Mouse (Mus musculus): ENCODE data around the gene Hs6st3.
"Not testable (repeated sequence)": the region's sequence is repeated elsewhere in the genome, so short reads cannot be mapped to it uniquely, and the experiment has no call there.

Hs6st3 gene

GRCm38 (mm10) chr14:119248001-119248607, 110.0 kb downstream of the Hs6st3 start:
- peak in 1 of 2 experiments; percentile 7 for DNase-seq (ENCODE audit: low spot score in 2 of 2)

- no peak for DNase-seq (ENCODE audit: low spot score in 2 of 2)
Observed at GRCm38 (mm10) chr14:119250353-119250752, 112.2 kb downstream of the Hs6st3 start.

GRCm38 (mm10) chr14:119255396-119255795, 117.3 kb downstream of the Hs6st3 start:
- DNase-seq (ENCODE audit: low spot score in 2 of 2), result no peak

GRCm38 (mm10) chr14:119257072-119257471, 118.9 kb downstream of the Hs6st3 start:
- DNase-seq (ENCODE audit: low spot score in 2 of 2), result no peak

GRCm38 (mm10) chr14:119260176-119260962, 122.2 kb downstream of the Hs6st3 start:
- no peak for DNase-seq (ENCODE audit: low spot score in 2 of 2)

GRCm38 (mm10) chr14:119266334-119266733, 128.2 kb downstream of the Hs6st3 start:
- DNase-seq (ENCODE audit: low spot score in 2 of 2), result no peak

- no peak for DNase-seq (ENCODE audit: low spot score in 2 of 2)
Observed at GRCm38 (mm10) chr14:119273088-119273487, 134.9 kb downstream of the Hs6st3 start.

GRCm38 (mm10) chr14:119278156-119278555, 140.0 kb downstream of the Hs6st3 start:
- DNase-seq (ENCODE audit: low spot score in 2 of 2), result not testable (repeated sequence)

- DNase-seq (ENCODE audit: low spot score in 2 of 2), result no peak
Observed at GRCm38 (mm10) chr14:119283951-119284350, 145.8 kb downstream of the Hs6st3 start.

- no peak for DNase-seq (ENCODE audit: low spot score in 2 of 2)
Observed at GRCm38 (mm10) chr14:119289668-119290067, 151.5 kb downstream of the Hs6st3 start.

- no peak for DNase-seq (ENCODE audit: low spot score in 2 of 2)
Observed at GRCm38 (mm10) chr14:119294071-119294470, 155.9 kb downstream of the Hs6st3 start.

GRCm38 (mm10) chr14:119306461-119306860, 168.3 kb downstream of the Hs6st3 start:
- no peak for DNase-seq (ENCODE audit: low spot score in 2 of 2)

- DNase-seq (ENCODE audit: low spot score in 2 of 2), result no peak
Observed at GRCm38 (mm10) chr14:119318379-119318778, 180.2 kb downstream of the Hs6st3 start.

- DNase-seq (ENCODE audit: low spot score in 2 of 2), result no peak
Observed at GRCm38 (mm10) chr14:119347236-119347635, 209.1 kb downstream of the Hs6st3 start.

GRCm38 (mm10) chr14:119361414-119361813, 223.3 kb downstream of the Hs6st3 start:
- no peak for DNase-seq (ENCODE audit: low spot score in 2 of 2)

- no peak for DNase-seq (ENCODE audit: low spot score in 2 of 2)
Observed at GRCm38 (mm10) chr14:119367866-119368425, 229.8 kb downstream of the Hs6st3 start.

GRCm38 (mm10) chr14:119369274-119369673, 231.1 kb downstream of the Hs6st3 start:
- DNase-seq (ENCODE audit: low spot score in 2 of 2), result no peak

- no peak for DNase-seq (ENCODE audit: low spot score in 2 of 2)
Observed at GRCm38 (mm10) chr14:119370013-119370412, 231.9 kb downstream of the Hs6st3 start.

- no peak for DNase-seq (ENCODE audit: low spot score in 2 of 2)
Observed at GRCm38 (mm10) chr14:119379303-119379702, 241.2 kb downstream of the Hs6st3 start.

- DNase-seq (ENCODE audit: low spot score in 2 of 2), result no peak
Observed at GRCm38 (mm10) chr14:119401618-119402017, 263.5 kb downstream of the Hs6st3 start.

- DNase-seq (ENCODE audit: low spot score in 2 of 2), result no peak
Observed at GRCm38 (mm10) chr14:119409334-119410050, 271.4 kb downstream of the Hs6st3 start.

GRCm38 (mm10) chr14:119422894-119423293, 284.8 kb downstream of the Hs6st3 start:
- DNase-seq (ENCODE audit: low spot score in 2 of 2), result no peak

Measured in frontal cortex, postnatal 25 days (tissue).